Mouse (Mus musculus) megakaryocyte, embryonic 14.5 days (primary cell): ENCODE measurements at regions not wholly inside any gene's neighbourhood (a gene's known extent, or its start where the extent isn't known, plus 50 kb on each side); places are given as distances from the start of the nearest gene placed in this dataset.

Experiments used
- FLI1 ChIP-seq: IDR thresholded peaks from 2 replicates; pipeline ENCODE4 v1.6.1; 2012; ENCODE audit warnings: low read length, inconsistent platforms, mixed read lengths
- GATA1 ChIP-seq: IDR thresholded peaks from 3 replicates; pipeline ENCODE4 v1.6.1; 2012; ENCODE audit warnings: mixed read lengths, low read length, inconsistent platforms, borderline replicate concordance

GRCm38 (mm10) chr7:37006921-37007320 is 309.0 kb downstream of the Tshz3 start:
- TF ChIP-seq GATA1: no peak
- no peak for TF ChIP-seq FLI1
